Mouse (Mus musculus): Measurements from ENCODE around the gene Zfp451. TPM values are rescaled to one million over a fixed set of nuclear protein-coding genes. Genes with fewer than 3 reads are reported as not detected.
"Not testable (repeated sequence)": the region's sequence is repeated elsewhere in the genome, so short reads cannot be mapped to it uniquely, and the experiment has no call there.

The Zfp451 gene
- total RNA-seq, 1 experiment from 2014 or later = 37.5 TPM

DNA sequence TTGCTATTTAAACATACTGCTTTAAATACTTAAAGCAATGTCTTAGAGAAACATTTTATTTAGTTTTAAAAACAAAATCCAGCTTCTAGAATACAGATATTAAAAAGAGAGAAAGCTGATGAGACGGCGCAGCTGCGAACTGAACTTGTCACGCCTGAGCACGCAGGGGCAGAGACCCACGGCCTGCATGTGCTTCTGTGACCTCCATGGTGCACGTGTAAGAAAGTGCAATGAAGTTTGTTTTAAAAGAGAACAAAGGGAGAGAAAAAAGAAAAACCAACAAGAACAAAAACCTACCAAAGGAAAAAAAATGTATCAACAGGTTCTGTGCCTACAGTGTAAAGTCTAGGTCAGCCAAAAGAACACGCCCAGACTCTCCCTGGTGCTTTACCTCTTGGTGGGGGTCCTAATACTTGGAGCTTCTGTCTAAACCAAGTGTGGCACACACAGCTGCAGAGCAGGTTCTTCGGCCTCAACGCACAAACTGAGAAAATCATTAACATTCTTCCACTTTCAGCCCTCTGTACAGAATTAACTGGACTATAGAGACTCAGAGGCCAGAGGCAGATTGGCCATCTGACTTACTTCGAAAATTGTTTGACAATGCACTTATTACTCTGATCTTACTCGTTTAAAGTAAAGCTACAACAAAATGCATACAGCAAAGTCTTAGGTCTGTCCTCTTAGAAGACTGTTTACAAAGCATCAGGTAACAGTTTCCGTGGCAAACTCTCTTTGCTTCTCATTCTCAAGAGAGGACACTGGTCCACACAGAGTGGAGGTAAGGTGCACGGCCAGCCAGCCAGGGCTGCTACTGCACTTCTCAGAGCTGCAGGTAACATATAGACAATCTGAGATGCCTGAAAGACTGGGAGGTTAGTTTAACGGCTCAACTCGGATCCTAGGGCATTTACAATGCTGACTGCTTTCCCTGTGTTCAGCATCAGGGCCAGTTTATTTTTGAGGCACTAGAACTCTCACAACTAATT is 47.6 kb downstream of the Zfp451 start:
- ATAC-seq (replicated peaks in 1 of 2; ENCODE audit: insufficient read depth in 1 of 2, low FRiP score in 2 of 2, low TSS enrichment in 1 of 2, low read depth in 1 of 2, poor library complexity in 2 of 2, severe bottlenecking in 2 of 2) = no peak

DNA sequence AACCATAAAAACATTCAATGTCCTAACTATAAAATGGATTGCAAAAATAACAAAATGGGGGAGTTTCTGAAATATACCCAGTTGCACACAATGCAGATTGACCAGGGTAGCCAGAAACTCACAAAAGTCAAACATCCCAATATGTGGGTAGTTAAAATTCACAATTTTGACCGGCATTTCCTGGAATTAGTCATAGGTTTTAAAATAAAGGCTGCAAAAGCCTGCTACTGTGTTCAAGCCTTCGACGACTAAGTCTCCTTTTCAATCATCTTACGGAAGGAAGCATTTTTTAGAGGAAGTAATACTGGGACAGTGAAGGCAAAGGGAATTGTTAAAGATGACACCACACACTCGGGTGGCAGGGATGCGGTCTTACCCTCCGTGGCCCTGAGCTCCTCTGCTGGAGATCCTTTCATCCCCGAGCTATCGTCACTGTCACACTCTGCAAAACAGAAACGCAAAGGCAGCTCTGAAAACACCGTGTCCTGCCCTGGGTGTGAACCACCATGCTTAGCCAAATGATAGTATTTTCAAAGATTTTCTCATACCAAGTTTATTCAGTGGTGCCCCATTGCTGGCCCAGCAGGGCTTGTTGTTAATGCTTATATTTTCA is 48.8 kb downstream of the Zfp451 start:
- ATAC-seq (replicated peaks in 1 of 2; ENCODE audit: insufficient read depth in 1 of 2, low FRiP score in 2 of 2, low TSS enrichment in 1 of 2, low read depth in 1 of 2, poor library complexity in 2 of 2, severe bottlenecking in 2 of 2) = no peak

DNA sequence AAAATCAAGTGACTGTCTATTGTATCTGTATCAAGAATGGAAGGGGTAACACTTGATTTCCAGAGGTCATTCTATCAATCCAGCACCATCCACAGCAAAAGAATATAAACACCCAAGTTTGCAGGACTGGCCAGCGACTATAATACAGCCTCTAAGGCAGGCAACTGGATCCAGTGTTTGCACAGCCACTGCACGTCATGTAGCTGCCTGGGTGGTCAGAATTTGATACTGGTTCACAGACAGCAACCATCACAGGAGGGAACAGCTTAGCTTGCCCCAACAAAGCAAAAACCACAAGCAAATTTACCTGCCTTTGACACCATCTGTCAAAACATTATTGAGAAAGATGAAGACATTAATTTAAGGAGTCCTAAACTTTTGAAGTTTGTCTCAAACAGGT is 50.6 kb downstream of the Zfp451 start:
- no peak for ATAC-seq (replicated peaks in 1 of 2; ENCODE audit: insufficient read depth in 1 of 2, low FRiP score in 2 of 2, low TSS enrichment in 1 of 2, low read depth in 1 of 2, poor library complexity in 2 of 2, severe bottlenecking in 2 of 2)

GRCm38 (mm10) chr1:33758488-33758887 is 55.9 kb downstream of the Zfp451 start:
- ATAC-seq (replicated peaks in 1 of 2; ENCODE audit: insufficient read depth in 1 of 2, low FRiP score in 2 of 2, low TSS enrichment in 1 of 2, low read depth in 1 of 2, poor library complexity in 2 of 2, severe bottlenecking in 2 of 2) = no peak

GRCm38 (mm10) chr1:33757491-33758041 is 56.8 kb downstream of the Zfp451 start, which contains the start of gene Bag2:
TSS of gene Bag2 (minus strand) at chr1:33757795.
- ATAC-seq (replicated peaks in 1 of 2; ENCODE audit: insufficient read depth in 1 of 2, low FRiP score in 2 of 2, low TSS enrichment in 1 of 2, low read depth in 1 of 2, poor library complexity in 2 of 2, severe bottlenecking in 2 of 2) = peak; percentile 61 to 65

- ATAC-seq (replicated peaks in 1 of 2; ENCODE audit: insufficient read depth in 1 of 2, low FRiP score in 2 of 2, low TSS enrichment in 1 of 2, low read depth in 1 of 2, poor library complexity in 2 of 2, severe bottlenecking in 2 of 2) = peak; percentile 14 to 29; a peak in 1 of 4 replicates
Measured at GRCm38 (mm10) chr1:33757033-33757413, 57.4 kb downstream of the Zfp451 start.

- ATAC-seq (replicated peaks in 1 of 2; ENCODE audit: insufficient read depth in 1 of 2, low FRiP score in 2 of 2, low TSS enrichment in 1 of 2, low read depth in 1 of 2, poor library complexity in 2 of 2, severe bottlenecking in 2 of 2) = 0 out of 4 replicates have a peak, but pooled peaks of 1 of the 2 experiments have one; percentile 24
Measured at GRCm38 (mm10) chr1:33756258-33757032, 58.0 kb downstream of the Zfp451 start.

DNA sequence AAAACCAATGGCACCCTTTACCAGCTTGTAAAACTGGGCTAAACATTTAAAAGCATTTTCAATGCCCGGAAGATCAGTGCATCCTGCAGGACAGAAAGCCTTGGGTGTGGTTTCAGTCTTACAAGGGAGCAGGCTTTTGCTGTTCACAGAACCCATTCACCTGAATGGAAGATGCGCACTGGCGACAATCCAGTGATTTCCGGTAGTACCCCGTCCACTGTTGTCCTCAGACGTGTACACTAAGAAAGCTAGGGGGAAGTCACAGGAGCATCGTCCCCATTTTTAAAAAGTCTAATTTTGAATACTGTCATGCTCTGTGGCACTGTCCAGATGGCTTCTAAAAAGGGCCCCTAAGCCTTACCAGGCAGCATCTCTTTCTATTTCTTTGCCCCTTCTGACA is 58.6 kb downstream of the Zfp451 start:
- no peak for ATAC-seq (replicated peaks in 1 of 2; ENCODE audit: insufficient read depth in 1 of 2, low FRiP score in 2 of 2, low TSS enrichment in 1 of 2, low read depth in 1 of 2, poor library complexity in 2 of 2, severe bottlenecking in 2 of 2)

DNA sequence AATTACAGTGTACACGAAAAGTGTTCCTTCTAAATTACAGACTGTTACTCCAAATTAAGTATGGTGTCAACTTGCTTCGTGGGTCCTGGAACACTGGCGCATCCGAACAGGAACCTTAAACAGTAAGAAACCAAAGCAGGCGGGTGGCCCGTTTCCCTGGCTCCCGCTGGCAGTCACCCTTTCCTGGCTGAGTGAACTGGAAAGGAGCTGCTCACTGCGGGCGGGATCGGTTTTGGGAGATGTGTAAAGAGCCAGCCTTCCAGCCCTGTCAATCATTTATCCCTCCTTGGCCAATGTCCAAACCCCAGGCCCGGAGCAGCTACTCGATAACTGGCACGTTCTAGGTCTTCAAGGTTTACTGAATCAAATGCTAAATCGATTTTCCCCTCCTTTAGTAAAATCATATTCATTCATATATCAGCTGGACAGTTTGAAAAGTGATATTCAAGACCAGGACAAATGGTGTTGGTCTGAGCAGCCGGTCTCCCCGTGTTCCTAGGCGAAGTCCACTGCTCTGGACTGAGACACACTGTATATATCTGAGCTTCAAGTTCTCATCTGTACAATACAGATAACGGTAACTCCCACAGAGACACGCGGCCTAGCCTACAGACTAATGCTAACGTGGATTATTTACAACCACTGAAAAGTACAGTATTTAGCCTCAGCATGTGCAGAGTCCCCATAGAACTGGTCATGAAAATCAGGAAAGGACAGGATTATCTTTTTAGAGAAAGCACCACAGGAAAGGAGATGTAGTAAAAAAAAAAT is 59.2 kb downstream of the Zfp451 start:
- no peak; a peak in 1 of 4 replicates for ATAC-seq (replicated peaks in 1 of 2; ENCODE audit: insufficient read depth in 1 of 2, low FRiP score in 2 of 2, low TSS enrichment in 1 of 2, low read depth in 1 of 2, poor library complexity in 2 of 2, severe bottlenecking in 2 of 2)

GRCm38 (mm10) chr1:33754089-33754488 is 60.3 kb downstream of the Zfp451 start:
- no peak for ATAC-seq (replicated peaks in 1 of 2; ENCODE audit: insufficient read depth in 1 of 2, low FRiP score in 2 of 2, low TSS enrichment in 1 of 2, low read depth in 1 of 2, poor library complexity in 2 of 2, severe bottlenecking in 2 of 2)

DNA sequence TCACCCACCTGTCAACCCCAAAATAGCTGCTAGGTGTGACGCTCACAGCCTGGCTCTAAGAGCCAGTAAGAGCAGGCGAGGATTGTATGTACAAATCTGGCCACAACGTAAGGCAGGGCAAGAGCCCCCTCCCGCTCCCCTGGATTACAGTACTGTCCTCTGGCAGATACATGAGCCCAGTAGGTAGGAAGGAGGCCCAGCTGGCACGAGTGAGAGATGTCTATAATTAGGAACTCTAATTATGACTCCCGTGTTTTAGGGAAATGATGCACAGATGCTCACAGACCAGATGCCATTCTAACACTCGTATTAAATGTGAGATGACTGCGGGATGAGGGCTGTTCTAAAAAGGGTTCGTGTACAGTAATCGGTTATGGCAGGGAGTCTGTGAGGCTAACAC is 63.1 kb downstream of the Zfp451 start:
- ATAC-seq (replicated peaks in 1 of 2; ENCODE audit: insufficient read depth in 1 of 2, low FRiP score in 2 of 2, low TSS enrichment in 1 of 2, low read depth in 1 of 2, poor library complexity in 2 of 2, severe bottlenecking in 2 of 2) = no peak

DNA sequence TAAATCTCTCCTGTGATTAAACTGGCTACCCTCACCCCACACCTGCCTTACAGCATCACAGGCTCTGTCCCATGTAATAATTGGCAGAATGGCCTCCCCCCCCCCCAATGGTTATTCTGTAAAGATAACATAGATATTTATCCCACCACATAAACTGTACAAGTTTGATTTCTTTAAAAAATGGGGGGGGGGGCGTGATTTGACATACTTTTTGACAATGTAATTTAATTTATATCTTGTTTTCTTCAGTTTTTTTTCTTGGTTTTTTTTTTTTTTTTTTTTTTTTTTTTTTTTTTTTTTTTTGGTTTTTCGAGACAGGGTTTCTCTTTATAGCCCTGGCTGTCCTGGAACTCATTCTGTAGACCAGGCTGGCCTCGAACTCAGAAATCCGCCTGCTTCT is 64.7 kb downstream of the Zfp451 start:
- ATAC-seq (replicated peaks in 1 of 2; ENCODE audit: insufficient read depth in 1 of 2, low FRiP score in 2 of 2, low TSS enrichment in 1 of 2, low read depth in 1 of 2, poor library complexity in 2 of 2, severe bottlenecking in 2 of 2) = not testable (repeated sequence)

DNA sequence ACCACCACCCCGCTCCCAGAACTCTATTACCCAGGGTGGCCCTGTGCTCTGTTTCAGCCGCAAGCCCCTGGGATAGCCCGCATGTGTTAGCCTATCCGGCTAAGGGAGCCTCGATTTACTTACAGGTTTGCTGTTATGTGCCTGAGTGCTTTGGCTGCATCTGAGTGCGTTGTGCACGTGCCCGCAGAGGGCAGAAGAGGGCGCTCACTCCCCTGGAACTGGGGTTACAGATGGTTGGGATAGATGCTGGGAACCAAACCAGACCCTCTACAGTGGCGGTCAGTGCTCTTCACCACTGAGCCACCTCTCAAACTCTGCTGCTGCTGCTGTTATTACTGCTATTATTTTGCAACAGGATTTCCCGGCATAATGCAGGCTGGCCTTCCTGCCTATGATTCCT is 65.3 kb downstream of the Zfp451 start:
- ATAC-seq (replicated peaks in 1 of 2; ENCODE audit: insufficient read depth in 1 of 2, low FRiP score in 2 of 2, low TSS enrichment in 1 of 2, low read depth in 1 of 2, poor library complexity in 2 of 2, severe bottlenecking in 2 of 2) = no peak

- ATAC-seq (replicated peaks in 1 of 2; ENCODE audit: insufficient read depth in 1 of 2, low FRiP score in 2 of 2, low TSS enrichment in 1 of 2, low read depth in 1 of 2, poor library complexity in 2 of 2, severe bottlenecking in 2 of 2) = no peak
Measured at GRCm38 (mm10) chr1:33745901-33746300, 68.5 kb downstream of the Zfp451 start.

DNA sequence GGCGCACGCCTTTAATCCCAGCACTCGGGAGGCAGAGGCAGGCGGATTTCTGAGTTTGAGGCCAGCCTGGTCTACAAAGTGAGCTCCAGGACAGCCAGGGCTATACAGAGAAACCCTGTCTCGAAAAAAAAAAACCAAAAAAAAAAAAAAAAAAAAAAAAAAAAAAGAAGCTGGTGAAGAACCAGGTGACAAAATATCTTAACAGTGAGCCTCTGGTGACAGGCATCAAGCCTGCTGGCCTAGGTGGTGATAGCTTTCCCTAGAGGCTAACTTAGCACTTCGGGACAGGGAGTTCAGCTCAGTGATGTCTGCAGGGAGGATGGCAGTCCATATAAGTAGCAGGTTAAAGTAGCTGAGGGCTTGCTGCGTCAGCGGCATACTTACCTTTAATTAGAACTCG is 69.6 kb downstream of the Zfp451 start:
- ATAC-seq (replicated peaks in 1 of 2; ENCODE audit: insufficient read depth in 1 of 2, low FRiP score in 2 of 2, low TSS enrichment in 1 of 2, low read depth in 1 of 2, poor library complexity in 2 of 2, severe bottlenecking in 2 of 2) = not testable (repeated sequence)

GRCm38 (mm10) chr1:33742903-33743302 is 71.5 kb downstream of the Zfp451 start:
- ATAC-seq (replicated peaks in 1 of 2; ENCODE audit: insufficient read depth in 1 of 2, low FRiP score in 2 of 2, low TSS enrichment in 1 of 2, low read depth in 1 of 2, poor library complexity in 2 of 2, severe bottlenecking in 2 of 2) = peak; percentile 38 to 39; a peak in 2 of 4 replicates

DNA sequence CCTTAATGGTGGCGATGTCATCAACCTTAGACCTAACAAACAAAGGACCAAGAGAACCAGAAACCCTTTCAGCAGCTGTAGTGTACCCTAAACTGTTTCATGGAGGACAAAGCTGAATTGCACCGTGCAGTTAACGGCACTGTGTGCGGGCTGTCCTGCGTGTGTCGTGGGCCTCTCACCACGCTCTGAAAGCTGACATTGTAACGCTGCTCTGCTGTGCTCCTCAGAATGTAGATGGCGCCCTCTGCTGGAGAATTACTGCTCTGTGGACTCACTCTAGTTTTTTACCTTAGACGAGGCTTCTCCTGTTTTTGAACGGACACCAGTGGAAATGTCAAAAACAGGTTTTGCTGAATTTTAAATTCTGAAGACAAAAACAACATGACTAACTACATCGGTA is 75.1 kb downstream of the Zfp451 start:
- ATAC-seq (replicated peaks in 1 of 2; ENCODE audit: insufficient read depth in 1 of 2, low FRiP score in 2 of 2, low TSS enrichment in 1 of 2, low read depth in 1 of 2, poor library complexity in 2 of 2, severe bottlenecking in 2 of 2) = peak; percentile 80 to 86
